Mouse (Mus musculus): ENCODE results near the gene Tmem50b. TPM values are rescaled to one million over a fixed set of nuclear protein-coding genes. Genes with fewer than 3 reads are reported as not detected.

Gene Tmem50b
- polyA plus RNA-seq, 1 experiment from 2014 or later = 41.6 TPM

GRCm38 (mm10) chr16:91592162-91592561, 5.4 kb downstream of the Tmem50b start:
- Histone ChIP-seq H3K9ac (replicated peaks; ENCODE audit: low read length) (no peak overlapping the region), H3K9me3 (replicated peaks; ENCODE audit: control insufficient read depth, low read length) (no peaks in the 10 kb centered on the region), H3K36me3 (replicated peaks; ENCODE audit: control insufficient read depth, insufficient read depth, low read depth, low read length) (no peaks in the 10 kb centered on the region), H3K4me3 (ENCODE audit: low read depth, low read length) (no peak overlapping the region), H3K4me2 (ENCODE audit: low read depth, low read length) (no peak overlapping the region), H3K27me3 (ENCODE audit: control insufficient read depth, insufficient read depth, low read length) (no peaks in the 10 kb centered on the region), H3K27ac (replicated peaks; ENCODE audit: low read depth, low read length) (no peak overlapping the region), H3K4me1 (ENCODE audit: control insufficient read depth, insufficient read depth, low read length) (peaks cover 4% of the 10 kb centered on the region; the same call in 1 of the 2 replicates)
- no peak for DNase-seq (ENCODE audit: low spot score)
- 65% methylated on average over 8 of the region's 8 CpGs for WGBS
- no peak for ATAC-seq (replicated peaks; ENCODE audit: insufficient number of reproducible peaks, low FRiP score, low TSS enrichment, low read depth)

DNA sequence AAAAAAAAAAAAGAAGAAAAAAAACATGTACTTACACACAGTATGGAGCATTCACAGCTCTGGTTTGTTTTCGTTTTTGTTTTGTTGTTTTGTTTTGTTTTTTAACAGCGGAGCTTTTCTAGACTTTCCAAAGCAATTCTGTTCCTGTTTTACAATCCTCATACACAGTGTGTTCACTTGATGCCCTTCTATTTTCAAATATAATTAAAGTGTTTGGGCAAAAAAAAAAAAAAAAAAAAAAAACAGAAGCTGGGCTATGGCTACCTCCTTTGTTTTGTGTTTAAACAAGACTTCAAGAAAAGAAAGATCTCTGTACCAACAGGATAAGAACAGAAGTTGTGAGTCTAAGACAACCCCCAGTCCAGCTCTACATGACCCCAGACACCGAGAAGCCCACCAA, 8.9 kb downstream of the Tmem50b start:
- Histone ChIP-seq H3K4me3 (ENCODE audit: low read depth, low read length) (no peak overlapping the region), H3K9me3 (replicated peaks; ENCODE audit: control insufficient read depth, low read length) (no peaks in the 10 kb centered on the region), H3K4me1 (ENCODE audit: control insufficient read depth, insufficient read depth, low read length) (no peaks in the 10 kb centered on the region), H3K36me3 (replicated peaks; ENCODE audit: control insufficient read depth, insufficient read depth, low read depth, low read length) (no peaks in the 10 kb centered on the region; the same call in 1 of the 2 replicates), H3K27ac (replicated peaks; ENCODE audit: low read depth, low read length) (no peak overlapping the region), H3K4me2 (ENCODE audit: low read depth, low read length) (no peak overlapping the region), H3K27me3 (ENCODE audit: control insufficient read depth, insufficient read depth, low read length) (no peaks in the 10 kb centered on the region), H3K9ac (replicated peaks; ENCODE audit: low read length) (no peak overlapping the region)
- ATAC-seq (replicated peaks; ENCODE audit: insufficient number of reproducible peaks, low FRiP score, low TSS enrichment, low read depth) = no peak
- 82% methylated on average over 3 of the region's 3 CpGs for WGBS
- DNase-seq (ENCODE audit: low spot score) = no peak

DNA sequence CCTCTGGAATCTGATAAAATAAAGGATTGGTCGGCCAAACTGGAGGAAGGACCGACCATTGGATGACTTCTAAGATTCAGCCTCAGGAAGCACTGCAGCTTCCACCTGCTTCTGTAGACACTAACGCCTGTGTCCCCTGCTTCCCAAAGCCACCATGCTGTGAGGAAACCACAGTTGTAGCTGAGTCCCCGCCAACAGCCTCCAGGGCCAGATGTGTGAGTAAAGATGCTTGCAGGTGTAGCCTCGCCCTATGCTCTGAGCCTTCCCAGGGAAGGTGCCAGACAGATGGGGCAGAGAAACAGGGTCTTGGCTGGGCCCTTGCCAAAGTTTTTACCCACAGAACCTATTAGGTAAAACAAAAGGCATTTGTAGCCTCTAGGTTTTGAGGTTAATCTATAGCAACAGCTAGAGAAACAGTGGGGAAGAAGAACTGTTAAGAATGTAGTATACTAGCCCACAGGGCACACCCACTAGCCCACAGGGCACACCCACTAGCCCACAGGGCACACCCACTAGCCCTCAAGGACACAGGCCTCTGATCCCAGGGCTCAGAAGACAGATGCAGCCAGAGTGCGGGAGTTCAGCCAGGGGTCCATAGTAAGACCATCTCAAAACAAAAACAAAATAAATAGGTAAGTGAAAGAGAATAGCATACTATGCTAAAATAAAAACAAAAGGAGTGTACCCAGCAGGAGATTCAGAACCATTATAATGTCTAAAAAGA, 9.7 kb downstream of the Tmem50b start:
- ATAC-seq (replicated peaks; ENCODE audit: insufficient number of reproducible peaks, low FRiP score, low TSS enrichment, low read depth) = no peak
- WGBS = 67% methylated on average over 6 of the region's 6 CpGs
- Histone ChIP-seq H3K9me3 (replicated peaks; ENCODE audit: control insufficient read depth, low read length) (no peaks in the 10 kb centered on the region), H3K4me3 (ENCODE audit: low read depth, low read length) (no peak overlapping the region), H3K4me2 (ENCODE audit: low read depth, low read length) (no peak overlapping the region), H3K27me3 (ENCODE audit: control insufficient read depth, insufficient read depth, low read length) (no peaks in the 10 kb centered on the region), H3K27ac (replicated peaks; ENCODE audit: low read depth, low read length) (no peak overlapping the region), H3K4me1 (ENCODE audit: control insufficient read depth, insufficient read depth, low read length) (no peaks in the 10 kb centered on the region), H3K36me3 (replicated peaks; ENCODE audit: control insufficient read depth, insufficient read depth, low read depth, low read length) (no peaks in the 10 kb centered on the region; the same call in 1 of the 2 replicates), H3K9ac (replicated peaks; ENCODE audit: low read length) (no peak overlapping the region)
- DNase-seq (ENCODE audit: low spot score) = no peak

DNA sequence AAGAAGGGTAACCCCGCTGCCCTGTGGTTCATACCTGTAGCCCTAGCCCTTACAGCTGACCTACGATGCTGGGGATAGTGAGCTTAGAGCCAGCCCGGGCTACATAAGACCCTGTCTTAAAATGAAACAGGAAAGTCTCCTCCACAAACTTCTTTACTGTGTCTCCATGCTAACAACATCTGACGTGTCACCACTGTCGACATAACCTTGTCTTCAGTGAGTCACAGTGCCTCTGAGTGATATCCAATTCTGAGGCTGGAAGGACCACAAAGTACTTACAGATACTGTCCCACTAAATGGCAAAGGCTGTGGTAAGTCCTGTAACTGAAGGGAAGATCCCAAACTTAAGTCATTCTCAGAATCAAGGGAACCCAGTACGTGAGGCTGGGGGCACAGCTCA, 11.4 kb downstream of the Tmem50b start:
- no peaks in the 10 kb centered on the region for H3K4me1 ChIP-seq (ENCODE audit: control insufficient read depth, insufficient read depth, low read length)
- H3K27me3 ChIP-seq (ENCODE audit: control insufficient read depth, insufficient read depth, low read length) = no peaks in the 10 kb centered on the region
- no peak overlapping the region for H3K9ac ChIP-seq (replicated peaks; ENCODE audit: low read length)
- no peak overlapping the region for H3K4me3 ChIP-seq (ENCODE audit: low read depth, low read length)
- DNase-seq (ENCODE audit: low spot score) (no peak), ATAC-seq (replicated peaks; ENCODE audit: insufficient number of reproducible peaks, low FRiP score, low TSS enrichment, low read depth) (no peak)
- no peak overlapping the region for H3K27ac ChIP-seq (replicated peaks; ENCODE audit: low read depth, low read length)
- no peaks in the 10 kb centered on the region; the same call in 1 of the 2 replicates for H3K36me3 ChIP-seq (replicated peaks; ENCODE audit: control insufficient read depth, insufficient read depth, low read depth, low read length)
- H3K9me3 ChIP-seq (replicated peaks; ENCODE audit: control insufficient read depth, low read length) = no peaks in the 10 kb centered on the region
- no peak overlapping the region for H3K4me2 ChIP-seq (ENCODE audit: low read depth, low read length)
- 89% methylated on average over 6 of the region's 6 CpGs for WGBS

- Histone ChIP-seq H3K27me3 (ENCODE audit: control insufficient read depth, insufficient read depth, low read length) (no peaks in the 10 kb centered on the region), H3K4me1 (ENCODE audit: control insufficient read depth, insufficient read depth, low read length) (no peaks in the 10 kb centered on the region), H3K27ac (replicated peaks; ENCODE audit: low read depth, low read length) (no peak overlapping the region), H3K9me3 (replicated peaks; ENCODE audit: control insufficient read depth, low read length) (no peaks in the 10 kb centered on the region), H3K9ac (replicated peaks; ENCODE audit: low read length) (no peak overlapping the region), H3K36me3 (replicated peaks; ENCODE audit: control insufficient read depth, insufficient read depth, low read depth, low read length) (no peaks in the 10 kb centered on the region; the same call in none of the 2 replicates), H3K4me2 (ENCODE audit: low read depth, low read length) (no peak overlapping the region), H3K4me3 (ENCODE audit: low read depth, low read length) (no peak overlapping the region)
- DNase-seq (ENCODE audit: low spot score) = no peak
- ATAC-seq (replicated peaks; ENCODE audit: insufficient number of reproducible peaks, low FRiP score, low TSS enrichment, low read depth) = no peak
- 90% methylated on average over 5 of the region's 5 CpGs for WGBS
Measured at GRCm38 (mm10) chr16:91585617-91586016, 12.0 kb downstream of the Tmem50b start.

DNA sequence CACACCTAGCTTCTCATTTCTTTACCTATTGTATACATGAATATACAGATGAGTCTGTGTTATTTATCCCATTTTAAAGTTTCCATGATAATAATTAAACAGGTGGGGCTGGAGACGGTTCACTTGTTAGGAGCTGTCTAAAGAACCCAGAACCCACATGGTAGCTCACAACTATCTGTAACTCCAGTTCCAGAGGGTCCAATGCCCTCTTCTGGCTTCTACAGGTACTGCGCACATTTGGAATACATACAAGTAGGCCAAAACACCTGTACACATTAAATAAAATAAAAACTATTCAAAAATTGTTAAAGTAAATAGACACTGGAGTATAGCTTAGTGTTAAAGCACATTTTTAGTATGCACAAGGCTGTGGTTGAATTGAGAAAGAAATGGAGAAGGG, 15.3 kb downstream of the Tmem50b start:
- 58% methylated on average over 2 of the region's 2 CpGs for WGBS
- Histone ChIP-seq H3K27ac (replicated peaks; ENCODE audit: low read depth, low read length) (no peak overlapping the region), H3K9me3 (replicated peaks; ENCODE audit: control insufficient read depth, low read length) (no peaks in the 10 kb centered on the region), H3K4me1 (ENCODE audit: control insufficient read depth, insufficient read depth, low read length) (no peaks in the 10 kb centered on the region), H3K27me3 (ENCODE audit: control insufficient read depth, insufficient read depth, low read length) (no peaks in the 10 kb centered on the region), H3K9ac (replicated peaks; ENCODE audit: low read length) (no peak overlapping the region), H3K4me3 (ENCODE audit: low read depth, low read length) (no peak overlapping the region), H3K36me3 (replicated peaks; ENCODE audit: control insufficient read depth, insufficient read depth, low read depth, low read length) (no peaks in the 10 kb centered on the region; the same call in none of the 2 replicates), H3K4me2 (ENCODE audit: low read depth, low read length) (no peak overlapping the region)
- peak; percentile 66 for DNase-seq (ENCODE audit: low spot score)
- no peak for ATAC-seq (replicated peaks; ENCODE audit: insufficient number of reproducible peaks, low FRiP score, low TSS enrichment, low read depth)

DNA sequence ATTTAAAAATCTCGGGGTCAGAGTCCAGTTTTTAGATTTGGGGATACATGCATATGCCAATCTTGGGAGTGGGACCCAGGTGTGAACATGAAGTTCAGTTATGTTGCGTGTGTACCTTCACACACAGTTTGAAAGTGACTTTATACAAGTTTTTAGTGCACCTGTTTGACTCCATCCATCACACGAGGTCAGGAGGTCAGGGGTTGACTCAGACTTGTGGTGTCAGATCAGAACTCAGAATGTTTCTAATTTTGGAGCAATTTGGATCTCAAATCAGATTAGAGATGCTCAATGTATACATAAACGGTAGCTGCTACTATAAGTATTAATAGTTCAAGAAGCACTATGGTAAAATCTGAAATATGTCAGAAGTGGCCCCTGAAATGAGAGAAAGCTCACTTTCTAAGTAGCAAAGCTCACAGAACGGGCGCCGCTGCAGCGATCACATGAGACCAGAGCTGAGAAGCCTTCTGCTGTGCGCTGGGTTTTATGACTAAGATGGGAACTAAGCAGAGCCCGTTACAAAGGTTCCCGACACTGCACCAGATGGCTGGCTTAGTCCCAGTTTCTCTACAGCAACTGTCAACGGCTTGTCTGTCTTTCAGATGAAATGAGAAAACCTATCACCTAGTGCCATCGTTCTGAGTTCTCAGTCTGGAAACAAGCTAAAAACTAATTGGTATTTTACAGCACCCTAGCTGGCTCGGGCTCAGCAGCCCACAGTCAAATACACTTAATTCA, 18.4 kb downstream of the Tmem50b start:
- no peak overlapping the region for H3K4me3 ChIP-seq (ENCODE audit: low read depth, low read length)
- WGBS = 82% methylated on average over 14 of the region's 14 CpGs
- no peak for DNase-seq (ENCODE audit: low spot score)

GRCm38 (mm10) chr16:91575151-91575550, 22.4 kb downstream of the Tmem50b start:
- H3K27ac ChIP-seq (replicated peaks; ENCODE audit: low read depth, low read length) = no peak overlapping the region
- H3K4me2 ChIP-seq (ENCODE audit: low read depth, low read length) = no peak overlapping the region
- no peak for DNase-seq (ENCODE audit: low spot score)
- ATAC-seq (replicated peaks; ENCODE audit: insufficient number of reproducible peaks, low FRiP score, low TSS enrichment, low read depth) = no peak
- no peaks in the 10 kb centered on the region for H3K4me1 ChIP-seq (ENCODE audit: control insufficient read depth, insufficient read depth, low read length)
- H3K9me3 ChIP-seq (replicated peaks; ENCODE audit: control insufficient read depth, low read length) = no peaks in the 10 kb centered on the region
- WGBS = 70% methylated on average over 13 of the region's 13 CpGs
- no peak overlapping the region for H3K4me3 ChIP-seq (ENCODE audit: low read depth, low read length)
- H3K36me3 ChIP-seq (replicated peaks; ENCODE audit: control insufficient read depth, insufficient read depth, low read depth, low read length) = no peaks in the 10 kb centered on the region
- H3K27me3 ChIP-seq (ENCODE audit: control insufficient read depth, insufficient read depth, low read length) = no peaks in the 10 kb centered on the region
- no peak overlapping the region for H3K9ac ChIP-seq (replicated peaks; ENCODE audit: low read length)

More for the DNA sequence above, 18.4 kb downstream of the Tmem50b start:
- Histone ChIP-seq H3K4me2 (ENCODE audit: low read depth, low read length) (no peak overlapping the region), H3K27me3 (ENCODE audit: control insufficient read depth, insufficient read depth, low read length) (no peaks in the 10 kb centered on the region), H3K27ac (replicated peaks; ENCODE audit: low read depth, low read length) (no peak overlapping the region), H3K4me1 (ENCODE audit: control insufficient read depth, insufficient read depth, low read length) (no peaks in the 10 kb centered on the region), H3K9ac (replicated peaks; ENCODE audit: low read length) (no peak overlapping the region), H3K36me3 (replicated peaks; ENCODE audit: control insufficient read depth, insufficient read depth, low read depth, low read length) (no peaks in the 10 kb centered on the region; the same call in 1 of the 2 replicates), H3K9me3 (replicated peaks; ENCODE audit: control insufficient read depth, low read length) (no peaks in the 10 kb centered on the region)
- ATAC-seq (replicated peaks; ENCODE audit: insufficient number of reproducible peaks, low FRiP score, low TSS enrichment, low read depth) = no peak

Data from embryonic facial prominence, embryonic 11.5 days (tissue).